Mouse (Mus musculus): ENCODE data around the gene 1700012B09Rik.

The 1700012B09Rik gene

DNA sequence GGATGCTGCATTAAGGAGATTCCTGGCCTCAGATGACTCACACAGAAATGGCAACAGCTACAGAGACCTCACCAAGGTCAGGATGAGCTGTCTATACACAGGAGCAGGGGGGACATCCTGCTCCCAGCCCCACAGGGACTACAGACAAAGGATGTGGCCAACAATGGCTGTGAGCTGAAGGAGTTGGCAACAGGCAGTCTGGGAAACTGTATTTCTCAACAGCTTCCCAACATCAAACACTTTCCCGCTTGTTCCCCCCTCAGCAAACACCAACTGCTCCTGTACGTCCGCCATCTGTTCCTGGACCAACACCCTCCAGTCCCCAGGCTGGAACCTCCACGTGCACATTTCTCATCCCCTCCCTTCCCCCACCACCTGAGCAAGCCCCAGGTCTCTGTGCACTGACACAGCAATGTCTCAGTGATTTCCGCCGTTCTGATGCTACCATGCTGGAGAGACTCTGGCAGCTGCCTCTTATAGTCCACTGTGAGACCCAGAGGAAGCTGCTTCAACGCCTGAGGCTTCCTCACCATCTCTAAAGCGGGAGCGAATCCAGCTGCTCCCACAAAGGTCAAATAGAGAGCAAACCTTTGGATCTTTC lies 39.8 kb downstream of the 1700012B09Rik start:
- DNase-seq (ENCODE audit: low spot score) = peak; percentile 65

DNA sequence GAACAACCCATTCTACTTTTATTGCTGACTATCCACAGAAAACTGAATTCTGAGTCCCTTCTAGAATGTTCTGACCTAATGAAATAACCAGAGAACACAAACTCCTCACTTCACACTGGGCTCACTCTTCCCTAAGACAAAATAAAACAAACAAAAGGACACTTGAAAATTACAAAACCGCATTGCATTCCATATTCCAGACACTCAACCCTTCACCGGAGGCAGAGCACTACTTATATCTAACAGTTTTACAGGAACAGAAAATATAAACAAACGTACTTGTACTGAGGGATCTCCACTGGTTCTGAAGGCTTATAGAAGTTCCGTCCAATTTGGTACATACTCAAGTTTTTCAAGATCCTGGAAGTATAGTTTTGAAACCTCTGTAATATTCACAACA lies 42.5 kb downstream of the 1700012B09Rik start:
- DNase-seq (ENCODE audit: low spot score) = no peak

DNA sequence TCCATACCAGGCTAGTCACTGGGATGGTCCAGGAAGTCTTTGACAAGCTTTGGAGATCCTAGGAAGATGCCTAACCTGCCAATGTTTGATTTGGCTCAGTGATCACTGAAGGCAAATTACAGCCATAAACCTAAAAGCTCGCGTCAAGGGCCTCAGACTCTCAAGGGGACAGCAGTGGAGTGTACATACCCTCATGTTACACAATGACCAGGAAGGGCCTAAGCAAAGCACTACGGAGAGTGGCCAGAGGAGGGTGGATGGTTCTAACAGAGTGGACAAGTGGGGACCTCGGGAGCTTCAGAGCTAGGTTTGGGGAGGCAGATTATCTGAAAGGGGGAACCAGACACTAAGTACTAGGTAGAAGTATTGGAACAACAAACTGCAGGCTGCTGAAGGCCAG lies 44.2 kb downstream of the 1700012B09Rik start:
- no peak for DNase-seq (ENCODE audit: low spot score)

DNA sequence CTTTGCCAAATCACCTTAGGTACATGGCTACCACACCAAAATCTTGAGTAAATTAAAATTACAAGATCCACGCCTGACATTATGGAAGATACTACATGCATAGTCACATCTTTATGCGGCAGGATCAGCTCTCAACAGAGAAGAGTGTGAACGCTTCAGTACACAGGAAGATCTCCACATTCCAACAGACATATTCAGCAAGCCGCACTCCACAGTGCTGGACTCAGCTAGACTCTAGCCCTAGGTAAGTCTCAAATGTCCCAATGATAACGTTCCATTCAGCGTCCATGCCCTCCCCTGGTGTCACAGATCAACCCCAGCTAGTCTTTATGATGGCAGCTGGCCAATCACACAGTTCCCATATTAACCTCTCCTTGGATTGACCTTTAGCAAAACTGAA lies 44.8 kb downstream of the 1700012B09Rik start:
- no peak for DNase-seq (ENCODE audit: low spot score)

DNA sequence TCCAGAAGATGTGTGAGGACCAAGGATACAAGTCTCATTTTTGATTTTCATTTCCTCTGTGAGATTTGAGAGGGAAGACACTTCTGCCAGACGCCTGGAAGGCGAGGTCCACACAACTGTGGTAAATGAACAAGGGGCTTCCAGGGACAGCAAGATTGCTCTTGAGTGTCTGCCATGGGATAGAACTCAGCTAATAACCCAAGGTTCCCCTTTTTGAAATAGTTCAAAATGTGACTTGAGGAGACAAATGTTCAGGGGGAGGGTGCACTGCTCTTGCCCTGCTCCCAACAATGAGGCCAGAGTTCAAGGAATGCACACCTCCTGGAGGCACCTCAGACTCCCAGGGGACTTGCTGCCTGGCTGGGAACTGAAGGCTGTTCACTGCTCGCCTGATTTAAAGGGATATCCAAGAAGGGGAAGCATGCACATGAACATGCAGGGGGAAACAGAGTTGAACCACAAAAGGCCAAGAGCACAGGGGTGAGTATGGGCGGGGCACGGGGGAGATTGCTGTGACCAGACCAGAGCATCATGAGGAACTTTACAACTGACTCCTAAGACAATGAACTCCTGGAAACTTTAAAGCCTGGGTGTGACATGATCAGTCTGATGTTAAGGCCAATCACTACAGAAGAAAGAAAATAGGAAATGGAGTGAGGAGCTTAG lies 45.9 kb downstream of the 1700012B09Rik start:
- no peak for DNase-seq (ENCODE audit: low spot score)

DNA sequence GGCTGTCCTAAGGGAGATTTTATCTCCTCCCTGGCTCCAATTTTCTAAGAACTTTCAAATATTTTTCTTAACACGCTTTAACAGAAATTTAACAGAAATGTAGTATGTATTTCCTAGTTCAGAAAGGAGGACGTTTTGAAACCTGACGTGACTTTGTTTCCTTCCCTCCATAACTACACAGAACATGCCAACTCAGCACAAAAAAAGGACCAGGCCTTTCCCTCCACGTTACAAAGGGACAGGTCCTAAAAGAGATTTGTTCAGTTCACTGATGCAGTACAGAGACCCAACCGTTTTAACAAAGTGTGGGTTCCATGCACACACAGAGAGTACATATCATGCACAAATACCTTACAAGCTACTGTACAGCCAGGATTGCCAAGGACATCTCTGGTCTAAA lies 49.2 kb downstream of the 1700012B09Rik start:
- DNase-seq (ENCODE audit: low spot score) = no peak

DNA sequence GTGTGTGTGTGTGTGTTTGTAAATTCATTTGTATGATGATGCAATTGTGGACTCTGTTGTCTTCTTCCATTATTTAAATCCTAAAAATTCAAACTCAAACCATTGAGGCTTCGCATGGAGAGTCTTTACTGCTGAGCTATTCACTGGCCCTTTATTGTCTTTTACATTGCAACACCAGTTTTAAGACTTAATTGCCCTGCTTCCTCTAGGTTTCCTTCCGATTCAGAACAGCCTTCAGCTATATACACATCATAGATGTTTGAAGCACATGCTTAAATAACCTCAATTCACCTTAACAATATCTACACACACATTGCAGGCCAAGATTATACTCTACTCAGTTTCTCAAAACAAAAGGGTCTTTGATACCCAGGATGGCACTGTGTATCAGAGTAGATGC lies 50.4 kb downstream of the 1700012B09Rik start:
- no peak for DNase-seq (ENCODE audit: low spot score)

DNA sequence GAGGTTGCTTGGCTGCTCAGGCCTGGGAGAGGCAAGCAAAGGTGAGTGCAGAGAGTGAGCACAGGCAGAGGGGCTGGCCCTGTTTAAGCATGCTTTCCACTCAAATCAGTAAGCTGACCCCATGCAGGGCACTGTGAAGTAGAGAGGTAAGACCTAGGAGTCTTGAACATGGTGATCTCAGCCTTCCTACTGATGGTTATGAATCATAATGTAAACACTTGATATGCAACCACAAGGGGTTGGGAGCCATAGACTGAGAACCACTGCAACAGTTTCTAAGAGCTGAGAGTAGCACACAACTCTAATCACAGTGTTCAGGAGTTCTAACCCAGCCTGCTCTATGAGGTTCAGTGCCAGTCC lies 52.5 kb downstream of the 1700012B09Rik start:
- DNase-seq (ENCODE audit: low spot score) = no peak

DNA sequence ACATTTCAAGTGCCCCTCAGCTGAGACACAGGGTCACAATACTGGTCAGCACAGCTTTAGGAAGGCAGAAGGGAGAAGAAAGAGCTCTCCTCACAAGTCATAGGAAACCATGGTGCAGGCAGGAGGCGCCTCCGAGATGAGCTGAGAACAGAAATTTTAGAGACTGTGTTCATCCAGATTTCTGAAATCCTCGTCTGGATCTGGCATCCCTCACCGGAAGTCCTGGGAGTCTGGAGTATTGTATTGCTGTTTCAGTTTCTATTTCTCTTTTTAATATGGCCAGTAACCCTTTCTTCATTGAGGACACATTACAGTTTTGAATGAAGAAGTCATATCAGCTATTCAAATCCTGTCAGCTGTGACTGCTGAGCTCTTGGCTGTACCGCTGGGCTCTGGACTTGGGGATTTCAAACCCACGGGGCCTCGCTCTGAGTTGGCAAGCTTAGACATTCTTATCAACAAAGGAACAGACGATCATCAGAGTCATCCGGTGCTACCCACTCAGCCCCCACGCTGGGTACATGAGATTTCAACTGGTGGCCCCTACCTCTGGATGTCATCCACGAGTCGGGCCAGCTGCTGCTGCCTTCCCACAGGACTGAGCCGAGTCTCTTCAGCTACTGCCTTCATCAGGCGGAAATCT lies 53.0 kb downstream of the 1700012B09Rik start:
- no peak for DNase-seq (ENCODE audit: low spot score)

DNA sequence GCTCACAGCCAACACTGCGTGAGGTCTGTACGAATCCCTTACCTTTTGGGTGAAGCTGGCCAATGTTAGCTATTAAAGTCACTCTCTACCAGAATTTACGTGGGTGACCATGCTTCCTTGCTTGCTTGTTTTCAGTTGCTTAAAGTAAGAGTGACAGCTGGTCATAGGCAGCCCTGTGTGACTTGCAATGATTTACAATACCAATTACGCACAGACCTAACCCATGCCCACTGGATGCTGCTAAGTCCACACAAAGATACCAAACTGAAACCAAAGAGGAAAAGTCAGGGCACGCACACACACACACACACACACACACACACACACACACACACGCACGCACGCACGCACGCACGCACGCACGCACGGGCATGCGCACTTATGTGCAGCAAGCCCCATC lies 55.6 kb downstream of the 1700012B09Rik start:
- DNase-seq (ENCODE audit: low spot score) = no peak

DNA sequence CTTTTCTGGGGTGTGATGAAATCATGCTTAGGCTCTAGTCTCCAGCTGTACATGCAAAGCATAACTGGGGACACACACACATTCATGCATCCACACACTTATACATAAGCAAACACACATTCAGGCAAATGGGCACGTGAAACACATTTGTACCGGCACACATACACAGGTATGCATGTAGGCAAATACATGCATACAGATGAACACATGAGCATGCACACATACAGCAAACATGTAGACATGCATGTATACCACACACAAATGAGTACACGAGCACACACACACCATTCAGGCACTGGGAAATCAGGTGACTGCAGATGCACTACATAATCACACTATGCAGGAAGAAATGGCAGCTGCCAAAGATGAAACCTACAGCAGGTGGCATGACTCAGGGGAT lies 59.9 kb downstream of the 1700012B09Rik start:
- no peak for DNase-seq (ENCODE audit: low spot score)
